Mouse (Mus musculus): ENCODE measurements around the gene Wipf3. TPM values are rescaled to one million over a fixed set of nuclear protein-coding genes. Genes with fewer than 3 reads are reported as not detected.

The Wipf3 gene
- polyA plus RNA-seq, 1 experiment from 2014 or later = 1.3 TPM

DNA sequence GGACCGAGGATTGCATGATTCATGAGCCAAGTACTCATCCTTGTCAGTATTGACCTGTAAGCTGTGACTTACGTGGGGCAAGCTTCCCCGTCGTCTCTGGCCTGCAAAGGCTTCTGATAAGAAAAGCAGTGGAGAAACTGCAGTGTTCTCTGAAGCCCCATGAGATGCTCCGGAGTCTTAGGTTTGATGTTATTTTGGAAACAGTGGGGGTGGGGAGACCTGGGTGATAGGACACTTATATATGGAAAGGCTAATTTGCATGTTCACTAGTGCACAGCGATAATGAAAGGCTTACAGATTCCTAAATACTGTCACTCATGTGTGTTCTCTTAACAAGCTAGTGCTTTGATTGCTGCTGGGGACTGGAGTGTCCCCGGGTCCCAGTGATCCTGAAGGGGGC is 30.3 kb downstream of the Wipf3 start:
- H3K4me2 ChIP-seq (replicated peaks; ENCODE audit: low read depth, low read length) = no peak overlapping the region
- ATAC-seq (ENCODE audit: insufficient number of reproducible peaks, insufficient read depth, low FRiP score, low read depth) = no peak
- H3K27ac ChIP-seq (ENCODE audit: low read length) = no peak overlapping the region
- H3K4me3 ChIP-seq (ENCODE audit: low read depth, low read length) = no peak overlapping the region
- H3K9me3 ChIP-seq (ENCODE audit: control insufficient read depth, low read depth, low read length) = no peaks in the 10 kb centered on the region
- H3K4me1 ChIP-seq (ENCODE audit: control insufficient read depth, insufficient read depth, low read length) = no peaks in the 10 kb centered on the region
- WGBS = 56% methylated on average over 7 of the region's 7 CpGs
- H3K27me3 ChIP-seq (ENCODE audit: control insufficient read depth, insufficient read depth, low read length) = no peaks in the 10 kb centered on the region
- no peaks in the 10 kb centered on the region for H3K36me3 ChIP-seq (ENCODE audit: control insufficient read depth, insufficient read depth, low read length)
- H3K9ac ChIP-seq (replicated peaks; ENCODE audit: low read depth, low read length) = no peak overlapping the region

DNA sequence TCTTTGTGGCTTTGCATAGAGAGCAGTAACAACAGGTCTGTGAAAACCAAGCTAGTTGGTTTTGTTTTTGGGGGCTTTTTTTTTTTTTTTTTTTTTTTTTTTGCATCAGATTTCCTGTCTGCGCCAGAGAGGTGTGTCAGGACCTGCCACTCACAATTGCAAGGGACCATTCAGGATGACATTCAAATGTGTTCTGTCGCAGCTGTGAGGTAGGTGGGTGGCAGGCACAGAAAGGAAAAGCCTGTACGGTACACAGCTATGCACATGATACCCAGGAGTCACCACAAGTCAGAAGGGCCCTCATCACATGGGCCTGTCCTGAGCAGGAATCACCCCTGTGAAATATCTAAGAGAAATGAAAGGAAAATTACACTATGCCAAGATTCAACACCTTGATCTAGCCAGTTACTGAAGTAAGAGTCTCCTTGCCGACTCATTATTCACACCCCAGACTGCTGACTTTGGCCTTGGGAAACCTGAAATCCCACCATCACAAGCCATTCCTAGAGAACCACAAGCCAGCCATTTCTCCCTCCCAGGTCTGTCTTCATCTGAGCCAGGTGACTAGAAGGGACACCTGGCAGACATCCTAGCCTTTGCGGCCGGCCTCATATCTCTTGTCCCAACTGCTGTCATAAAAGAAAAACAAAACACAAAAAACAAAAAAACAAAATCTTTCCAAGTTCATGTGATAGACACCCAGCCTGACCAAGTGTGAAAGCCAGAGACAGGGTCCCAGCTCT is 30.9 kb downstream of the Wipf3 start:
- no peak overlapping the region for H3K9ac ChIP-seq (replicated peaks; ENCODE audit: low read depth, low read length)
- 84% methylated on average over 6 of the region's 6 CpGs for WGBS
- H3K4me3 ChIP-seq (ENCODE audit: low read depth, low read length) = no peak overlapping the region
- H3K36me3 ChIP-seq (ENCODE audit: control insufficient read depth, insufficient read depth, low read length) = no peaks in the 10 kb centered on the region
- no peaks in the 10 kb centered on the region for H3K4me1 ChIP-seq (ENCODE audit: control insufficient read depth, insufficient read depth, low read length)
- H3K4me2 ChIP-seq (replicated peaks; ENCODE audit: low read depth, low read length) = no peak overlapping the region
- no peak for ATAC-seq (ENCODE audit: insufficient number of reproducible peaks, insufficient read depth, low FRiP score, low read depth)
- no peaks in the 10 kb centered on the region for H3K9me3 ChIP-seq (ENCODE audit: control insufficient read depth, low read depth, low read length)
- no peak overlapping the region for H3K27ac ChIP-seq (ENCODE audit: low read length)
- no peaks in the 10 kb centered on the region for H3K27me3 ChIP-seq (ENCODE audit: control insufficient read depth, insufficient read depth, low read length)

DNA sequence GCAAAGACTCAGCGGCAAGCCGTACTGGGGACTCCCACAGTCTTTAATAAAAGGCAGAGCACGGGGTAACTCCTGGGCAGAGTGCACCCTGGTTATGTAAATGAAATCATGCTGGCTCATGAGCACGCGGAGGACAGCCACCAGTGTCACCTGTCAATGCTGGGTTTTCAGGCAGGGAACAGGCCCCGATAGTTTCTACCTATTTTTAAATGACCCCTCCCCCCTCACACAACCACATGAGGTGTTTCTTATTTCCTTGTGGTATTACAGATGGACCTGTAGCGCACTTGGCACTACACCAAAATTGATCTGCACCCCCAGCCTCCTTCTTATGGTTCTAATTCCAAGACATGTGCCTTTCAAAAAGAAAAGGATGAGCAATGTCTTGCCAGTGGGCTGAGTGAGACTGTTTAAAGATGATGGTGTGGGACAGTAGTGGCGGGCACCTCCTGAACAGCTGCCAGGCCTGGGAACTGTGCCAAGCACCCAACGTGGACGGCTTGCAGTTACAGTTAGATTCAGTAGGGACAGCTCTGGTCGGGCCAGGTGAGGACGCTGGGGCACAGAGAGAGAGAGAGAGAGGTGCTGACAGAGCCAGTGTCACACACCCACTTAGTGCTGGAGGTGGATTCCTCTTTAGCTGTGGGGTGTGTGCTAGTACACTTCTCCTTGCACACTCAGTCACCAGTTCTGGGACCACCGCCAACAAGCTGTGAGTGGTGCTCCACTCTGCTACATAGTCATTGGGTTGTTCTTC is 31.7 kb downstream of the Wipf3 start:
- H3K9ac ChIP-seq (replicated peaks; ENCODE audit: low read depth, low read length) = no peak overlapping the region
- ATAC-seq (ENCODE audit: insufficient number of reproducible peaks, insufficient read depth, low FRiP score, low read depth) = no peak
- H3K9me3 ChIP-seq (ENCODE audit: control insufficient read depth, low read depth, low read length) = no peaks in the 10 kb centered on the region
- H3K27me3 ChIP-seq (ENCODE audit: control insufficient read depth, insufficient read depth, low read length) = no peaks in the 10 kb centered on the region
- no peaks in the 10 kb centered on the region for H3K36me3 ChIP-seq (ENCODE audit: control insufficient read depth, insufficient read depth, low read length)
- H3K4me2 ChIP-seq (replicated peaks; ENCODE audit: low read depth, low read length) = no peak overlapping the region
- H3K4me3 ChIP-seq (ENCODE audit: low read depth, low read length) = no peak overlapping the region
- no peaks in the 10 kb centered on the region for H3K4me1 ChIP-seq (ENCODE audit: control insufficient read depth, insufficient read depth, low read length)
- no peak overlapping the region for H3K27ac ChIP-seq (ENCODE audit: low read length)
- WGBS = 81% methylated on average over 13 of the region's 13 CpGs

GRCm38 (mm10) chr6:54462766-54463165 is 33.4 kb downstream of the Wipf3 start:
- Histone ChIP-seq H3K4me2 (replicated peaks; ENCODE audit: low read depth, low read length) (no peak overlapping the region), H3K9ac (replicated peaks; ENCODE audit: low read depth, low read length) (no peak overlapping the region), H3K4me1 (ENCODE audit: control insufficient read depth, insufficient read depth, low read length) (no peaks in the 10 kb centered on the region), H3K4me3 (ENCODE audit: low read depth, low read length) (no peak overlapping the region), H3K36me3 (ENCODE audit: control insufficient read depth, insufficient read depth, low read length) (no peaks in the 10 kb centered on the region), H3K9me3 (ENCODE audit: control insufficient read depth, low read depth, low read length) (no peaks in the 10 kb centered on the region), H3K27me3 (ENCODE audit: control insufficient read depth, insufficient read depth, low read length) (no peaks in the 10 kb centered on the region), H3K27ac (ENCODE audit: low read length) (no peak overlapping the region)
- no peak for ATAC-seq (ENCODE audit: insufficient number of reproducible peaks, insufficient read depth, low FRiP score, low read depth)
- 87% methylated on average over 6 of the region's 6 CpGs for WGBS

DNA sequence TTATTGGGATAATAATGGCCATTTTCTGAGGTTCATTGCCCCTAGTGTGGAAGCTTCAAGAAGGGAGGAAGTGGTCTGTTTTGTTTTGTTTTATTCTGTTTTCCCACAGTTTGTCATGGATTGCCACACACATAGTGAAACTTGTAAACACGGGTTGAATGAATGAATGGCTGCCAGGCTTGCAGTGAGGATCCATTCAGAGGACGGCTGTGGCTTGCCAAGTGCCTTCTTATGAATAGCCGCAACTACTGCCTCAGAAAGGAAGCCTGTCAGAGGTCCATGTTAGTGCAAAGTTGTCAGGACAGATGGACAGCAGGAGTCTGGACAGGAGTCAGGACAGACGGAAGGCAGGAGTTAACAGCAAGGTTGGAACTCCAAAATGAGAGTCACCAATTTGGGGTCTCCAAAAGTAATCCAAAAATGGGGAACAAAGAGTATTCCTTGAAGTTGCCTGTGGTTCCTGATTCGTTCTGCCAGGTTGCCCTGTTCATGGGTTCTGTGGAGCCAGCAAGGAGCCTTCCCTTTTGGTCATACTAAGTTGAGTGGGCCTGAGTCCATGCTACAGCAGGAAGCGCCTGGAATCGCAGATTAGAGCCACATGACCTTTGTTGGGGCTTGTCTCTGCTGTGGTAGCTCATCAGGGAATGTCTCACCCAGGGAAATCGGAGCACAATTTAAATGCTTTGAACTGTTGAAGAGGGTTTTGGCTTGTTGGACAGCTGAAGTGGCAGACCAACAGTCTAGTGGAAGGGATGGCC is 34.5 kb downstream of the Wipf3 start:
- no peaks in the 10 kb centered on the region for H3K9me3 ChIP-seq (ENCODE audit: control insufficient read depth, low read depth, low read length)

GRCm38 (mm10) chr6:54464926-54465325 is 35.5 kb downstream of the Wipf3 start:
- no peaks in the 10 kb centered on the region for H3K4me1 ChIP-seq (ENCODE audit: control insufficient read depth, insufficient read depth, low read length)
- no peak overlapping the region for H3K9ac ChIP-seq (replicated peaks; ENCODE audit: low read depth, low read length)
- H3K4me3 ChIP-seq (ENCODE audit: low read depth, low read length) = no peak overlapping the region
- H3K27me3 ChIP-seq (ENCODE audit: control insufficient read depth, insufficient read depth, low read length) = no peaks in the 10 kb centered on the region
- no peak for ATAC-seq (ENCODE audit: insufficient number of reproducible peaks, insufficient read depth, low FRiP score, low read depth)
- H3K9me3 ChIP-seq (ENCODE audit: control insufficient read depth, low read depth, low read length) = no peaks in the 10 kb centered on the region
- WGBS = 77% methylated on average over 4 of the region's 4 CpGs
- H3K36me3 ChIP-seq (ENCODE audit: control insufficient read depth, insufficient read depth, low read length) = no peaks in the 10 kb centered on the region
- H3K4me2 ChIP-seq (replicated peaks; ENCODE audit: low read depth, low read length) = no peak overlapping the region
- H3K27ac ChIP-seq (ENCODE audit: low read length) = no peak overlapping the region

More for the DNA sequence above, 34.5 kb downstream of the Wipf3 start:
- no peak overlapping the region for H3K9ac ChIP-seq (replicated peaks; ENCODE audit: low read depth, low read length)
- H3K4me3 ChIP-seq (ENCODE audit: low read depth, low read length) = no peak overlapping the region
- 74% methylated on average over 8 of the region's 8 CpGs for WGBS
- H3K36me3 ChIP-seq (ENCODE audit: control insufficient read depth, insufficient read depth, low read length) = no peaks in the 10 kb centered on the region
- H3K4me1 ChIP-seq (ENCODE audit: control insufficient read depth, insufficient read depth, low read length) = no peaks in the 10 kb centered on the region
- ATAC-seq (ENCODE audit: insufficient number of reproducible peaks, insufficient read depth, low FRiP score, low read depth) = no peak
- no peak overlapping the region for H3K4me2 ChIP-seq (replicated peaks; ENCODE audit: low read depth, low read length)
- H3K27me3 ChIP-seq (ENCODE audit: control insufficient read depth, insufficient read depth, low read length) = no peaks in the 10 kb centered on the region
- H3K27ac ChIP-seq (ENCODE audit: low read length) = no peak overlapping the region

DNA sequence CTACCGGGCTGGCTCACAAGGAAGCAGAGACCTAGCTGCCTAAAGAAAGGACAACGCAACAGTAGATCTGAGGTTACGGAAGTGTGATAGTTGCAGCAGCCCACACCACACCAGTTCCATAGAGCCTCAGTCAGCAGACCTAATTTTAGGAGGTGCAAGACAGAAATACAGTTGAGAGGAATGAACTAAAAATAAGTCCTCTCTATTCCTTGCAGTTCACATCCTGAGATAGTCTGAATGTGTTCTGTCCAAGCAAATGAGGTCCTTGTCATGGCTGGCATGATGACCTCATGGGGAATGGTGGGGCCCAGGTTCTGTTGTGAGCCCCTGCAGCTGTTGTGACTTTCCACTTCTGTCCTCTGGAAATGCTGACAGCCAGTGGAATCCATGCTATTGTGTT is 38.0 kb downstream of the Wipf3 start:
- Histone ChIP-seq H3K4me2 (replicated peaks; ENCODE audit: low read depth, low read length) (no peak overlapping the region), H3K27ac (ENCODE audit: low read length) (no peak overlapping the region), H3K9ac (replicated peaks; ENCODE audit: low read depth, low read length) (no peak overlapping the region), H3K9me3 (ENCODE audit: control insufficient read depth, low read depth, low read length) (no peaks in the 10 kb centered on the region), H3K36me3 (ENCODE audit: control insufficient read depth, insufficient read depth, low read length) (no peaks in the 10 kb centered on the region), H3K4me1 (ENCODE audit: control insufficient read depth, insufficient read depth, low read length) (no peaks in the 10 kb centered on the region), H3K4me3 (ENCODE audit: low read depth, low read length) (no peak overlapping the region), H3K27me3 (ENCODE audit: control insufficient read depth, insufficient read depth, low read length) (no peaks in the 10 kb centered on the region)
- ATAC-seq (ENCODE audit: insufficient number of reproducible peaks, insufficient read depth, low FRiP score, low read depth) = no peak
- WGBS = 85% methylated on average over 3 of the region's 3 CpGs

DNA sequence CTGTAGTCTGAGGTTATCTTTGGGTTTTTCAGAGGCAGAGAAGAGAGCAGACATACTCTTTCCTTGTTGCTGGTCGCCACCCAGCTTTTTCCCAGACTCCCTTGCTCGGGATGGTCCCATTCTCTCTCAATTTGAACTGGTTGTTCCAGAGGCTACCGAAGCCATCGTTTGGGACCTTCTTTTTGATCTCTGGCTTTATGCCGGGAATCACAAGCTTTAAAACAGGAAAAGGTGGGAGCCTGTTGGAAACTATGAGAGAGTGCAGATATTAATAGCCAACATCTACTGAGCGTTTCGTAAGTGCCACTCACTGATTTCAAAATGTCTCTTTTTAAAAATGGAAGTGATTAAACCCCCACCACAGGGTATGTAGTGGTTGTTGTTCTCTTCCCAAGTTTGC is 42.5 kb downstream of the Wipf3 start:
- 88% methylated on average over 7 of the region's 7 CpGs for WGBS
- ATAC-seq (ENCODE audit: insufficient number of reproducible peaks, insufficient read depth, low FRiP score, low read depth) = no peak
- H3K9me3 ChIP-seq (ENCODE audit: control insufficient read depth, low read depth, low read length) = no peaks in the 10 kb centered on the region
- no peak overlapping the region for H3K4me2 ChIP-seq (replicated peaks; ENCODE audit: low read depth, low read length)
- no peak overlapping the region for H3K4me3 ChIP-seq (ENCODE audit: low read depth, low read length)
- H3K27ac ChIP-seq (ENCODE audit: low read length) = no peak overlapping the region
- H3K27me3 ChIP-seq (ENCODE audit: control insufficient read depth, insufficient read depth, low read length) = no peaks in the 10 kb centered on the region
- no peaks in the 10 kb centered on the region for H3K36me3 ChIP-seq (ENCODE audit: control insufficient read depth, insufficient read depth, low read length)
- H3K9ac ChIP-seq (replicated peaks; ENCODE audit: low read depth, low read length) = no peak overlapping the region
- H3K4me1 ChIP-seq (ENCODE audit: control insufficient read depth, insufficient read depth, low read length) = no peaks in the 10 kb centered on the region

All from stomach, embryonic 14.5 days (tissue).